Mouse (Mus musculus) heart, embryonic 12.5 days (tissue): ENCODE measurements at regions not wholly inside any gene's neighbourhood (a gene's known extent, or its start where the extent isn't known, plus 50 kb on each side); places are given as distances from the start of the nearest gene placed in this dataset.

Experiments
- ATAC-seq: fragments of 200-750 bp; cut with Nextera tagmentation; 2 replicates; pipeline ENCODE4 v1.8.0; 2017; ENCODE audit warnings: moderate TSS enrichment, moderate library complexity; ENCODE audit not compliant: insufficient number of reproducible peaks, low FRiP score
- H3K27ac ChIP-seq: fragments of 300-500 bp; sonication (generic); 2 replicates; pipeline ENCODE4 v1.5.1; 2016; ENCODE audit warnings: mild to moderate bottlenecking, moderate library complexity; ENCODE audit not compliant: poor library complexity, severe bottlenecking
- H3K27me3 ChIP-seq: fragments of 300-500 bp; sonication (generic); replicated peaks from 2 replicates; pipeline ENCODE4 v1.6.1; 2016; ENCODE audit warnings: mild to moderate bottlenecking, moderate library complexity
- H3K36me3 ChIP-seq: fragments of 300-500 bp; sonication (generic); 2 replicates; pipeline ENCODE4 v1.6.1; 2016; ENCODE audit warnings: mild to moderate bottlenecking, moderate library complexity
- H3K4me1 ChIP-seq: fragments of 300-500 bp; sonication (generic); replicated peaks from 2 replicates; pipeline ENCODE4 v1.6.1; 2016; ENCODE audit warnings: mild to moderate bottlenecking
- H3K4me2 ChIP-seq: fragments of 300-500 bp; sonication (generic); 2 replicates; pipeline ENCODE4 v1.6.1; 2016; ENCODE audit warnings: mild to moderate bottlenecking, moderate library complexity
- H3K4me3 ChIP-seq: fragments of 300-500 bp; sonication (generic); 2 replicates; pipeline ENCODE4 v1.5.1; 2016; ENCODE audit warnings: mild to moderate bottlenecking
- H3K9ac ChIP-seq: fragments of 300-500 bp; sonication (generic); 2 replicates; pipeline ENCODE4 v1.6.1; 2016; ENCODE audit warnings: mild to moderate bottlenecking, moderate library complexity
- H3K9me3 ChIP-seq: fragments of 300-500 bp; sonication (generic); replicated peaks from 2 replicates; pipeline ENCODE4 v1.6.1; 2016; ENCODE audit warnings: mild to moderate bottlenecking, moderate library complexity
- WGBS: fragments of 180-500 bp; shearing (Covaris S2); methylation state at CpG from one replicate; pipeline ENCODE4 v1.1.7; 2016; 5-methylcytosine and 5-hydroxymethylcytosine counted together

- Histone ChIP-seq H3K36me3 (no peaks in the 10 kb centered on the region), H3K9me3 (peaks cover 8% of the 10 kb centered on the region), H3K27ac (no peak overlapping the region), H3K9ac (no peak overlapping the region), H3K27me3 (no peaks in the 10 kb centered on the region), H3K4me2 (no peak overlapping the region), H3K4me3 (no peak overlapping the region), H3K4me1 (no peaks in the 10 kb centered on the region)
- 86% methylated on average over 8 of the region's 8 CpGs for WGBS
- ATAC-seq, result no peak
Observed at GRCm38 (mm10) chr6:140983610-140984009, 254.5 kb downstream of the Gm11077 start.

GRCm38 (mm10) chr6:140984249-140984648, 255.2 kb downstream of the Gm11077 start:
- H3K27ac ChIP-seq, result no peak overlapping the region
- no peaks in the 10 kb centered on the region for H3K27me3 ChIP-seq
- H3K9me3 ChIP-seq, result peaks cover 8% of the 10 kb centered on the region
- H3K4me3 ChIP-seq, result no peak overlapping the region
- no peak overlapping the region for H3K4me2 ChIP-seq
- 92% methylated on average over 7 of the region's 7 CpGs for WGBS
- H3K4me1 ChIP-seq, result no peaks in the 10 kb centered on the region
- ATAC-seq, result no peak
- no peaks in the 10 kb centered on the region for H3K36me3 ChIP-seq
- no peak overlapping the region for H3K9ac ChIP-seq

GRCm38 (mm10) chr6:140993643-140994580, 255.2 kb upstream of the Pde3a start:
- Histone ChIP-seq H3K4me1 (0 out of 2 replicates have a peak, but pooled peaks cover 3% of the 10 kb centered on the region), H3K27me3 (no peaks in the 10 kb centered on the region), H3K36me3 (no peaks in the 10 kb centered on the region), H3K9ac (no peak overlapping the region), H3K27ac (no peak overlapping the region), H3K4me3 (no peak overlapping the region), H3K4me2 (no peak overlapping the region), H3K9me3 (peaks cover 9% of the 10 kb centered on the region; the same call in 1 of the 2 replicates)
- WGBS, result 81% methylated on average over 13 of the region's 13 CpGs
- no peak for ATAC-seq

- 59% methylated on average over 14 of the region's 14 CpGs for WGBS
- H3K9me3 ChIP-seq, result peaks cover 9% of the 10 kb centered on the region; the same call in 1 of the 2 replicates
- no peak overlapping the region for H3K27ac ChIP-seq
- 0 out of 2 replicates have a peak, but pooled peaks cover 5% of the 10 kb centered on the region for H3K4me1 ChIP-seq
- no peak overlapping the region for H3K4me2 ChIP-seq
- H3K4me3 ChIP-seq, result no peak overlapping the region
- 0 out of 2 replicates have a peak, but pooled peaks have one; percentile 22 for ATAC-seq
- no peaks in the 10 kb centered on the region for H3K27me3 ChIP-seq
- H3K36me3 ChIP-seq, result no peaks in the 10 kb centered on the region
- H3K9ac ChIP-seq, result no peak overlapping the region
Observed at GRCm38 (mm10) chr6:140995340-140996135, 253.5 kb upstream of the Pde3a start.

- Histone ChIP-seq H3K9me3 (no peaks in the 10 kb centered on the region; the same call in 1 of the 2 replicates), H3K27me3 (no peaks in the 10 kb centered on the region), H3K27ac (no peak overlapping the region), H3K4me3 (no peak overlapping the region), H3K4me1 (peaks cover 8% of the 10 kb centered on the region; the same call in 1 of the 2 replicates), H3K4me2 (no peak overlapping the region), H3K36me3 (no peaks in the 10 kb centered on the region), H3K9ac (no peak overlapping the region)
- 79% methylated on average over 7 of the region's 7 CpGs for WGBS
- no peak for ATAC-seq
Observed at GRCm38 (mm10) chr6:140998069-140998468, 251.0 kb upstream of the Pde3a start.

- no peaks in the 10 kb centered on the region; the same call in 1 of the 2 replicates for H3K9me3 ChIP-seq
- H3K27me3 ChIP-seq, result no peaks in the 10 kb centered on the region
- H3K9ac ChIP-seq, result no peak overlapping the region
- peaks cover 8% of the 10 kb centered on the region; the same call in 1 of the 2 replicates for H3K4me1 ChIP-seq
- no peak for ATAC-seq
- no peak overlapping the region for H3K27ac ChIP-seq
- H3K4me2 ChIP-seq, result no peak overlapping the region
- no peak overlapping the region for H3K4me3 ChIP-seq
- H3K36me3 ChIP-seq, result no peaks in the 10 kb centered on the region
- WGBS, result 13% methylated on average over 2 of the region's 2 CpGs
Observed at GRCm38 (mm10) chr6:141000552-141000951, 248.5 kb upstream of the Pde3a start.

GRCm38 (mm10) chr6:141001306-141001705, 247.8 kb upstream of the Pde3a start:
- Histone ChIP-seq H3K36me3 (no peaks in the 10 kb centered on the region), H3K27me3 (no peaks in the 10 kb centered on the region), H3K4me1 (peaks cover 5% of the 10 kb centered on the region; the same call in 1 of the 2 replicates), H3K9me3 (no peaks in the 10 kb centered on the region; the same call in 1 of the 2 replicates), H3K4me2 (no peak overlapping the region), H3K4me3 (no peak overlapping the region), H3K9ac (no peak overlapping the region), H3K27ac (no peak overlapping the region)
- WGBS, result 63% methylated on average over 3 of the region's 3 CpGs
- no peak for ATAC-seq

- Histone ChIP-seq H3K4me3 (no peak overlapping the region), H3K4me1 (no peaks in the 10 kb centered on the region), H3K9ac (no peak overlapping the region), H3K4me2 (no peak overlapping the region), H3K27ac (no peak overlapping the region), H3K27me3 (no peaks in the 10 kb centered on the region), H3K36me3 (no peaks in the 10 kb centered on the region), H3K9me3 (no peaks in the 10 kb centered on the region)
- ATAC-seq, result no peak
- 87% methylated on average over 11 of the region's 11 CpGs for WGBS
Observed at GRCm38 (mm10) chr6:141015055-141015681, 233.9 kb upstream of the Pde3a start.

GRCm38 (mm10) chr6:141023501-141023900, 225.6 kb upstream of the Pde3a start:
- Histone ChIP-seq H3K4me3 (no peak overlapping the region), H3K4me2 (no peak overlapping the region), H3K27ac (no peak overlapping the region), H3K9me3 (no peaks in the 10 kb centered on the region; the same call in 1 of the 2 replicates), H3K9ac (no peak overlapping the region), H3K36me3 (no peaks in the 10 kb centered on the region), H3K4me1 (peaks cover 8% of the 10 kb centered on the region), H3K27me3 (no peaks in the 10 kb centered on the region)
- no peak for ATAC-seq
- WGBS, result 69% methylated on average over 4 of the region's 4 CpGs

GRCm38 (mm10) chr6:141027353-141027752, 221.7 kb upstream of the Pde3a start:
- Histone ChIP-seq H3K4me3 (no peak overlapping the region), H3K4me2 (no peak overlapping the region), H3K9ac (no peak overlapping the region), H3K27me3 (no peaks in the 10 kb centered on the region), H3K27ac (no peak overlapping the region), H3K4me1 (peaks cover 10% of the 10 kb centered on the region), H3K9me3 (no peaks in the 10 kb centered on the region; the same call in 1 of the 2 replicates), H3K36me3 (no peaks in the 10 kb centered on the region)
- no peak for ATAC-seq
- 52% methylated on average over 4 of the region's 4 CpGs for WGBS
